Mouse (Mus musculus) liver, adult 2 months (tissue): ENCODE data around the gene Trip11. TPM values are rescaled to one million over a fixed set of nuclear protein-coding genes. Genes with fewer than 3 reads are reported as not detected.

ENCODE experiments used
- DNase-seq: peaks from one replicate; pipeline ENCODE4 v3.0.0-alpha.2; 2011; ENCODE audit warnings: low read depth, low spot score; ENCODE audit errors: extremely low read depth
- H3K27ac ChIP-seq: fragments of 200-500 bp; replicated peaks from 2 replicates; pipeline ENCODE4 v1.5.1; 2012; ENCODE audit warnings: low read depth, mild to moderate bottlenecking, control low read depth, inconsistent platforms, low read length; ENCODE audit not compliant: insufficient read depth
- H3K27me3 ChIP-seq: fragments of 200-500 bp; 2 replicates; pipeline ENCODE4 v1.6.1; 2012; ENCODE audit warnings: mild to moderate bottlenecking, moderate library complexity, low read length, inconsistent platforms; ENCODE audit not compliant: control insufficient read depth, insufficient read depth
- H3K36me3 ChIP-seq: fragments of 200-500 bp; 2 replicates; pipeline ENCODE4 v1.6.1; 2012; ENCODE audit warnings: low read length, inconsistent platforms; ENCODE audit not compliant: control insufficient read depth, insufficient read depth
- H3K4me1 ChIP-seq: fragments of 200-500 bp; 2 replicates; pipeline ENCODE4 v1.6.1; 2011; ENCODE audit warnings: low read length; ENCODE audit not compliant: control insufficient read depth, insufficient read depth
- H3K4me3 ChIP-seq: fragments of 200-500 bp; 2 replicates; pipeline ENCODE4 v1.5.1; 2011; ENCODE audit warnings: low read depth, mild to moderate bottlenecking, control low read depth, low read length, moderate library complexity; ENCODE audit not compliant: insufficient read depth
- H3K79me2 ChIP-seq: fragments of 200-500 bp; 2 replicates; pipeline ENCODE4 v1.6.1; 2012; ENCODE audit warnings: inconsistent platforms, mild to moderate bottlenecking, low read length, moderate library complexity; ENCODE audit not compliant: control insufficient read depth, insufficient read depth
- H3K9ac ChIP-seq: fragments of 200-500 bp; 2 replicates; pipeline ENCODE4 v1.6.1; 2012; ENCODE audit warnings: low read depth, mild to moderate bottlenecking, control low read depth, inconsistent platforms, low read length
- CTCF ChIP-seq: fragments of 200-500 bp; IDR thresholded peaks from 2 replicates; pipeline ENCODE4 v1.5.1; 2011; ENCODE audit warnings: low read depth, low read length, control low read depth
- POLR2A ChIP-seq: fragments of 200-500 bp; IDR thresholded peaks from 2 replicates; pipeline ENCODE4 v1.6.1; 2011; ENCODE audit warnings: low read length, control low read depth; ENCODE audit not compliant: insufficient read depth; ENCODE audit errors: extremely low read depth
- WGBS: fragments of 180-500 bp; shearing (Covaris S2); methylation state at CpG from one replicate; pipeline ENCODE4 v1.1.7; 2018; 5-methylcytosine and 5-hydroxymethylcytosine counted together
- polyA plus RNA-seq: library from polyadenylated mRNA; depleted of rRNA; stranded (reverse); fragments of >200 nt; gene quantifications from 2 replicates; pipeline ENCODE4 v1.2.3, GENCODE M21; 2012
- total RNA-seq: library from RNA; depleted of rRNA; stranded (reverse); fragments of >200 nt; gene quantifications from 2 replicates; pipeline ENCODE4 v1.2.3, GENCODE M21; 2014

Gene Trip11
- total and polyA plus RNA-seq, 2 experiments = 2.5 to 14.8 TPM

- peak; percentile 77 for DNase-seq
- Histone ChIP-seq H3K9ac (no peak overlapping the region), H3K4me1 (peaks cover 2% of the 10 kb centered on the region), H3K4me3 (no peak overlapping the region), H3K36me3 (no peaks in the 10 kb centered on the region), H3K27me3 (no peaks in the 10 kb centered on the region), H3K27ac (no peak overlapping the region), H3K79me2 (no peaks in the 10 kb centered on the region)
- TF ChIP-seq CTCF (no peak), POLR2A (no peak)
- 45% methylated on average over 6 of the region's 6 CpGs for WGBS
Measured at GRCm38 (mm10) chr12:101815796-101816195, 97.3 kb downstream of the Trip11 start.

GRCm38 (mm10) chr12:101814423-101814822 lies 98.6 kb downstream of the Trip11 start:
- Histone ChIP-seq H3K79me2 (no peaks in the 10 kb centered on the region), H3K27ac (no peak overlapping the region), H3K36me3 (no peaks in the 10 kb centered on the region), H3K27me3 (no peaks in the 10 kb centered on the region), H3K9ac (no peak overlapping the region), H3K4me3 (no peak overlapping the region), H3K4me1 (peaks cover 2% of the 10 kb centered on the region)
- DNase-seq = no peak
- TF ChIP-seq CTCF (no peak), POLR2A (no peak)
- WGBS = 95% methylated on average over 2 of the region's 2 CpGs

- H3K36me3 ChIP-seq = no peaks in the 10 kb centered on the region
- no peak overlapping the region for H3K9ac ChIP-seq
- DNase-seq = peak; percentile 19
- 53% methylated on average over 6 of the region's 6 CpGs for WGBS
- H3K27me3 ChIP-seq = no peaks in the 10 kb centered on the region
- H3K79me2 ChIP-seq = no peaks in the 10 kb centered on the region
- H3K4me1 ChIP-seq = no peaks in the 10 kb centered on the region
- no peak overlapping the region for H3K4me3 ChIP-seq
- H3K27ac ChIP-seq = no peak overlapping the region
- no peak for TF ChIP-seq POLR2A
- no peak for TF ChIP-seq CTCF
Measured at GRCm38 (mm10) chr12:101811181-101811580, 101.9 kb downstream of the Trip11 start.

DNA sequence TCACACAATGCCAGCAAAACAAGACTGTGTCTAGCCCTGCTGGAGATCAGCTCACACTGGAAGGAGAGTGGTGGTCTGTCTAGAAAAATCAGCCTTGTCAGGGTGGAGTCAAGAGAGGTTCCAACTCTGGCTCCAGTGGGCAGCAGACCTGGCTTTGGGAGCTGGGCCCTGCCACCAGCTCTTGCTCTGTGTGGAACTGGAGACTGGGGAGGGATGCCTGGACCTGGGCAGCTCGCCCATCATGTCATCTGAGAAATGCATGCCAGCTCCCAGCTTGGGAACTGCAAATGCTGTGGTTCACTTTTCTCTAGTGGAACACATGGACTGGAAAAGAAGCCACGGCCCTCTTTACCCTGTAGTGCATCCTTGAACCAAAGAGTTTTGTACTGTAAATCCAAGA lies 102.6 kb downstream of the Trip11 start:
- H3K9ac ChIP-seq = no peak overlapping the region
- 44% methylated on average over 2 of the region's 2 CpGs for WGBS

DNA sequence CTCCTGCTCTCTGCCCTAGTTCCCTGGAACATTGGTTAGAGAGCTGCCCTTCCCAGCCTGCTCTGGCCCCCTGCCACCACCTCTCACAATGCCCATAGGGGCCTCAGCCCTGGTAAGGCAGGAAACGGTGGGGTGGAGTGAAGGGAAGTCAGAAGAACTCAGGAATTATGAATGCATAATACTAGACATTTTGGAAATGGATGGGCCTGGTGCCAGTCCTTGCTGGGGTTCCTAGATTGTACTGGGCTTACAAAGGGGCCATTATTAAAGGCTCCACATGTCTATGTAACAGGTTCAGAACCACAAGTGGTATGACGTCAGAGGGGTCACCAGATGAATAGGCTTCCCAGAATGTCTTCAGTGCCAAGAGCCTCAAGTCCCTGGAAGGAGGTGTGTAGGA lies 105.7 kb downstream of the Trip11 start:
- Histone ChIP-seq H3K36me3 (no peaks in the 10 kb centered on the region), H3K27ac (no peak overlapping the region), H3K4me1 (no peaks in the 10 kb centered on the region), H3K4me3 (no peak overlapping the region), H3K79me2 (no peaks in the 10 kb centered on the region), H3K9ac (no peak overlapping the region), H3K27me3 (no peaks in the 10 kb centered on the region)
- 65% methylated on average over 2 of the region's 2 CpGs for WGBS
- no peak for DNase-seq
- TF ChIP-seq POLR2A (no peak), CTCF (no peak)

More for the DNA sequence above, 102.6 kb downstream of the Trip11 start:
- Histone ChIP-seq H3K4me3 (no peak overlapping the region), H3K79me2 (no peaks in the 10 kb centered on the region), H3K36me3 (no peaks in the 10 kb centered on the region), H3K27me3 (no peaks in the 10 kb centered on the region), H3K4me1 (no peaks in the 10 kb centered on the region), H3K27ac (no peak overlapping the region)
- no peak for DNase-seq
- TF ChIP-seq CTCF = no peak
- TF ChIP-seq POLR2A = no peak

DNA sequence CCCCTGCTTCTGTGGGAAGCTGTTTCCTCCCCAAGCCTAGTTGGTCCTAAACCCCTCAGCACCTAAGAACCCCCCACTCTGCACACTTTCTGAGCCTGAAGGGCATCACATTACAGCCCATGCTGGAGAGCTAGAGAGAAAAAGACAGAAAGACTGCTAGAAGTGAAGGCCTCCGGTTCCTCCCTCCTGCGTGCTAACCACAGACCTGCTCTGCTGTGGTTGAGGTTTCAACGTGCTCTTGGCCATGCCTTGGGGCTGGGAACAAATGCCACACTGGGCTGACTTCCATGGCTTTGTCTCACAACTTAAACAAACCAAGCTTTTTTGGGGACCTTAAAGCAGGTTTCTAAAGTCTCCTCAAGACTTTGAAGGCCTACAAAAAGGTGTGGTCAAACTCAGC lies 110.6 kb downstream of the Trip11 start:
- no peaks in the 10 kb centered on the region for H3K79me2 ChIP-seq
- H3K27ac ChIP-seq = no peak overlapping the region
- H3K9ac ChIP-seq = no peak overlapping the region
- WGBS = 85% methylated on average over 3 of the region's 3 CpGs
- no peaks in the 10 kb centered on the region for H3K27me3 ChIP-seq
- TF ChIP-seq POLR2A (no peak), CTCF (no peak)
- H3K4me1 ChIP-seq = peaks cover 7% of the 10 kb centered on the region
- no peaks in the 10 kb centered on the region for H3K36me3 ChIP-seq
- no peak overlapping the region for H3K4me3 ChIP-seq
- no peak for DNase-seq
